Mouse (Mus musculus) liver, postnatal 0 days (tissue): Measurements from ENCODE around the gene Cacna1i.

Experiments used
- CTCF ChIP-seq: sonication (generic); IDR thresholded peaks from 2 replicates; pipeline ENCODE4 v1.5.1; 2016; ENCODE audit warnings: antibody characterized with exemption, low read depth
- EP300 ChIP-seq: IDR thresholded peaks from 2 replicates; pipeline ENCODE4 v1.6.1; 2016; ENCODE audit warnings: antibody characterized with exemption, low read depth, mild to moderate bottlenecking

- TF ChIP-seq EP300 (no peak), CTCF (no peak)
Observed at GRCm38 (mm10) chr15:80418146-80418545, 131.1 kb downstream of the Cacna1i start.
